Mouse (Mus musculus) intestine, embryonic 16.5 days (tissue): ENCODE measurements around the gene Cadps. TPM values are rescaled to one million over a fixed set of nuclear protein-coding genes. Genes with fewer than 3 reads are reported as not detected.

Source experiments
- ATAC-seq: fragments of 200-750 bp; cut with Nextera tagmentation; 2 replicates; pipeline ENCODE4 v1.8.0; 2017; ENCODE audit warnings: moderate TSS enrichment, moderate library complexity
- H3K27ac ChIP-seq: fragments of 300-500 bp; sonication (generic); 2 replicates; pipeline ENCODE4 v1.5.1; 2014; ENCODE audit warnings: mild to moderate bottlenecking, low read length
- H3K27me3 ChIP-seq: fragments of 300-500 bp; sonication (generic); replicated peaks from 2 replicates; pipeline ENCODE4 v1.6.1; 2014; ENCODE audit warnings: low read length, control low read depth, mixed read lengths; ENCODE audit not compliant: control insufficient read depth, insufficient read depth
- H3K36me3 ChIP-seq: fragments of 300-500 bp; sonication (generic); 2 replicates; pipeline ENCODE4 v1.6.1; 2014; ENCODE audit warnings: low read length, control low read depth; ENCODE audit not compliant: control insufficient read depth, insufficient read depth
- H3K4me1 ChIP-seq: fragments of 300-500 bp; sonication (generic); 2 replicates; pipeline ENCODE4 v1.6.1; 2014; ENCODE audit warnings: low read length, control low read depth, mixed read lengths; ENCODE audit not compliant: control insufficient read depth, insufficient read depth
- H3K4me2 ChIP-seq: fragments of 300-500 bp; sonication (generic); 2 replicates; pipeline ENCODE4 v1.6.1; 2014; ENCODE audit warnings: low read depth, low read length, control low read depth
- H3K4me3 ChIP-seq: fragments of 300-500 bp; sonication (generic); 2 replicates; pipeline ENCODE4 v1.5.1; 2014; ENCODE audit warnings: mild to moderate bottlenecking, low read length
- H3K9ac ChIP-seq: fragments of 300-500 bp; sonication (generic); 2 replicates; pipeline ENCODE4 v1.6.1; 2014; ENCODE audit warnings: low read depth, low read length
- H3K9me3 ChIP-seq: fragments of 300-500 bp; sonication (generic); 2 replicates; pipeline ENCODE4 v1.6.1; 2016; ENCODE audit warnings: low read length, control low read depth; ENCODE audit not compliant: control insufficient read depth
- WGBS: fragments of 180-500 bp; shearing (Covaris S2); extraction: QIAGEN DNeasy Blood & Tissue Kit; methylation state at CpG from one replicate; pipeline ENCODE4 v1.1.7; 2014; 5-methylcytosine and 5-hydroxymethylcytosine counted together
- polyA plus RNA-seq: library from polyadenylated mRNA; unstranded; fragments of >200 nt; fragmentation: Nextera tagmentation; extraction: Ambion mirVana; gene quantifications from 2 replicates; pipeline ENCODE4 v1.2.1, GENCODE M21; 2015

The Cadps gene
- polyA plus RNA-seq, 1 experiment from 2014 or later, result 2.6 TPM

DNA sequence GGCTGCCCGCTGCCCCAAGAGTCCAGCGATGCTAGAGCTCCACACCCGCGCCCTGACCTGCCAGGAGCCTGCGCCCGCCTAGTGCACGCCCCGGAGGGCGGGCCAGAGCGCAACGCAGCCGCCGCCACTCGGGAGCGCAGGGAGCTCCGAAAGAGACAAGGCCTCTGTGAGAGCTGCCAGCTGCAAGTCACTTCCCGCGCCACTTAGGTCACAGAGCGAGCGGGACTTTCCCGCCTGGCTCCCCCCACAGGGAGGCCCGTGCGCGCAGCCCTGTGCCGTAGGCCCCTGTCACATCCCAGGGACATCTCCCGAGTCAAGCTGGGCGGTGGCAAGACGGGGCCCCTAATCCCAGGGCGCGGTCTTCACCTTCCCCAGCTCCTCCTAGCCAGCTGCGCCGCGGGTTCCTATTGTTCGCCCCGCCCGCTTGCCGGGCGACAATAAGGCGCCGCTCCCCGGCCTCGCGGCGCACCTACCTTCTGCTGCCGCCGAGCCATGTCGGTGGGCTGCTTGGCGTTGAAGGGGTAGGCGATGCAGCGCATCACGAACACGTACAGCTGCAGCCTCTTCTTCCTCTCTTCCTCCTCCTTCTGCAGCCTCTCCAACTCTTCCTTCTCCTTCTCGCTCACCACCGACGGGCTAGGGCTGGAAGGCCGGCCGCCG, 918 bp downstream of the Cadps start:
- Histone ChIP-seq H3K4me2 (peak overlapping the region; percentile 96), H3K27ac (peak overlapping the region; percentile 61; the same call in 1 of the 2 replicates)

DNA sequence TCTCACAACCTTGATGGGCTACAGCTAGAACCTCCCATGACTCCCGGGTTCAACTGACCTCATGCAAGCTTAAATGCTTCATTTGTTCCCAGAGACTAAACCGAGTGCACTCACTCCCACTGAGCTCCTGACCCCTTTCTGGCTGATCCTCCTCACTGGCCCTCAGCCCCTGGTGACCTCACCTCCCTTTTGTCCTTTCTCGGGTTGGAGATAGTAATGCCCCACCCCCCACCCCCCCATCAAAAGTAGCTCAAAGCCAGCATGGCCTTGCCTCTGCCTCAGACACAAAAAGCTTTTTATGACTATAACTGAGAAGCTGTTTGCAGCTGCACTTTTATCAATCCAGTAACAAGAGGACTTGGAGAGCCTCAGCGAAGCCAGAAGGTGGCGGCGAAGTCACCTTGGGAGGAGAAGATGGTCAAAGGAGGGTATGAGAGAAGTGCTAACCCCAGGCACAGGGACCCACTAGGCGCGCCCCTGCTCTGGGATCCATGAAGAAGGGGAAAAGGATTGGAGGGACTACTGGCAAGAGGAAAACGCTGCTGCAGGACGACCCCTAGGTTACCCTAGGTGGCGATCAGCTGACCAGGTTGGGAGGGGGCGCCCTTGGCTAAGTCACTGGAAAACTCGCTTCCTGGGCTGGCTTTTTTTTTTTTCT, 1.6 kb downstream of the Cadps start:
- 2% methylated on average over 13 of the region's 13 CpGs for WGBS
- Histone ChIP-seq H3K4me2 (peak overlapping the region; percentile 96), H3K4me3 (peak overlapping the region; percentile 58), H3K27ac (no peak overlapping the region), H3K9ac (no peak overlapping the region), H3K4me1 (peaks cover 7% of the 10 kb centered on the region; the same call in 1 of the 2 replicates), H3K36me3 (no peaks in the 10 kb centered on the region), H3K27me3 (peaks cover 22% of the 10 kb centered on the region), H3K9me3 (no peaks in the 10 kb centered on the region)
- ATAC-seq, result peak; percentile 13

More for the DNA sequence above, 918 bp downstream of the Cadps start:
- peak overlapping the region; percentile 58 for H3K4me3 ChIP-seq
- H3K9ac ChIP-seq, result peak overlapping the region; percentile 54
- ATAC-seq, result peak; percentile 92
- no peaks in the 10 kb centered on the region for H3K9me3 ChIP-seq
- no peaks in the 10 kb centered on the region for H3K36me3 ChIP-seq
- H3K27me3 ChIP-seq, result peaks cover 22% of the 10 kb centered on the region
- peaks cover 7% of the 10 kb centered on the region; the same call in 1 of the 2 replicates for H3K4me1 ChIP-seq
- under 1% methylated on average over 55 of the region's 58 CpGs for WGBS

DNA sequence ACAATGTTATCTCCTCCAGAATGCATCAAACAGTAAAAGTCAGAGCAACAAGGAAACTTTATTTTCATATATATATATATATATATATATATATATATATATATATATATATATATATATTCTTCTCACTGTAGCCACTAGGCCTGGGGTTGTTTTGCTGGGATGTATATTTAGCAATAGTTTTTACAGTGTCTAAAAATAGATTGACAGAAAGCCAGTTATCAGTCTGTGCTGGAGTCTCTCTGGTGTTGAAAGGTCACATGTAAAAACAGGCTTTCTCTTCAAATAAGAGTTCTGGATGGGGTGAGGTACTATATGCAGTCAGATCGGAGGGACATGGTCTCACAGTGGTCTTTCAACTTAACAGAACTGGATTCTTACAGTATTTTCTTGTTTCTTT, 2.7 kb downstream of the Cadps start:
- H3K4me2 ChIP-seq, result no peak overlapping the region
- no peaks in the 10 kb centered on the region for H3K9me3 ChIP-seq
- 69% methylated on average over 1 of the region's 1 CpGs for WGBS
- no peak overlapping the region for H3K9ac ChIP-seq
- H3K4me3 ChIP-seq, result no peak overlapping the region
- ATAC-seq, result no peak
- no peak overlapping the region for H3K27ac ChIP-seq
- peaks cover 22% of the 10 kb centered on the region for H3K27me3 ChIP-seq
- peaks cover 7% of the 10 kb centered on the region; the same call in 1 of the 2 replicates for H3K4me1 ChIP-seq
- no peaks in the 10 kb centered on the region for H3K36me3 ChIP-seq

- Histone ChIP-seq H3K36me3 (no peaks in the 10 kb centered on the region), H3K27ac (no peak overlapping the region), H3K27me3 (peaks cover 22% of the 10 kb centered on the region), H3K4me2 (no peak overlapping the region), H3K4me1 (peaks cover 7% of the 10 kb centered on the region; the same call in 1 of the 2 replicates), H3K4me3 (no peak overlapping the region), H3K9me3 (no peaks in the 10 kb centered on the region), H3K9ac (no peak overlapping the region)
- WGBS, result 60% methylated on average over 1 of the region's 1 CpGs
- ATAC-seq, result no peak
Observed at GRCm38 (mm10) chr14:12818442-12818841, 4.4 kb downstream of the Cadps start.

- Histone ChIP-seq H3K9me3 (no peaks in the 10 kb centered on the region), H3K4me2 (no peak overlapping the region), H3K4me1 (no peaks in the 10 kb centered on the region), H3K9ac (no peak overlapping the region), H3K4me3 (no peak overlapping the region), H3K27me3 (no peaks in the 10 kb centered on the region), H3K36me3 (no peaks in the 10 kb centered on the region), H3K27ac (no peak overlapping the region)
- 80% methylated on average over 3 of the region's 3 CpGs for WGBS
- ATAC-seq, result no peak
Observed at GRCm38 (mm10) chr14:12812072-12812471, 10.8 kb downstream of the Cadps start.

DNA sequence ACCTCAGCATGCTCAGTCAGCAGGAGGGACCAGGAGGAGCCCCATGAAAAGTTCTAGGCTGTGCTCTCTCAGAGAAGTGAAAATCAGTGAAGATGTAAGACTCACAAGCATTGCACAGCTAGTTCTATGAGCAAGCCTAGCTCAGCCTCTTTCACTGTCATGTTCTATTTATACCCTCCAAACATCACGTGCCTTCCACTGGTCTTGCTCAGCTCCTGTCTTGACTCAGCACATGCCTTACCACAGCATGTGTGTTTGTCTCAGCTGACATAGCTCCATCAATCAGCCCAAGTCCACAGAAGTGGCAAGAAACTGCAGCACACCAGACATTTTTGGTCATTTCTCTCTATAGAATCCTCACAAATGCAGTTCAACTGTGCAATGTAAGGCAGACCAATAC, 19.9 kb downstream of the Cadps start:
- WGBS, result 44% methylated on average over 1 of the region's 1 CpGs
- Histone ChIP-seq H3K27me3 (no peaks in the 10 kb centered on the region), H3K36me3 (no peaks in the 10 kb centered on the region), H3K9ac (no peak overlapping the region), H3K4me3 (no peak overlapping the region), H3K27ac (no peak overlapping the region), H3K4me2 (no peak overlapping the region), H3K9me3 (no peaks in the 10 kb centered on the region), H3K4me1 (no peaks in the 10 kb centered on the region)
- ATAC-seq, result no peak

GRCm38 (mm10) chr14:12801100-12801499, 21.8 kb downstream of the Cadps start:
- Histone ChIP-seq H3K4me1 (no peaks in the 10 kb centered on the region), H3K4me3 (no peak overlapping the region), H3K27me3 (no peaks in the 10 kb centered on the region), H3K27ac (no peak overlapping the region), H3K9ac (no peak overlapping the region), H3K4me2 (no peak overlapping the region), H3K36me3 (no peaks in the 10 kb centered on the region), H3K9me3 (no peaks in the 10 kb centered on the region)
- 72% methylated on average over 2 of the region's 2 CpGs for WGBS
- no peak for ATAC-seq

DNA sequence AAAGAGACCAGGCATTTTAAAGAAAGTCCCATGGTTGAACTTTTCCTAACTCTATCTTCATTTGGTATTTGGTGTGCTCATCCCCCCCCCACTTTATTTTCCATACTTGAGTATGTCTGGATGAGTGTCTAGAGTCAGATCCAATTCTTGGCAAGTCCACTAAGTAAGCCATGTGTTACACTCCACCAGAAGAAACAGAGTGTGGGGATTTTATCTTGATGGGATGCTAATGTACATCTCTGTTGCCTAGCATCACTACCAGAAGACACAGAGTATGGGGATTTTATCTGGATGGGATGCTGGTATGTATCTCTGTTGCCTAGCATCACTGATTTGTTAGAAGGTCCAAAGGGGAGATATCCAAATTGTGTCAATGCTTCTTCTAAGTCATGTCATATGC, 24.0 kb downstream of the Cadps start:
- Histone ChIP-seq H3K9ac (no peak overlapping the region), H3K4me1 (no peaks in the 10 kb centered on the region)

GRCm38 (mm10) chr14:12784296-12784695, 38.6 kb downstream of the Cadps start:
- no peaks in the 10 kb centered on the region for H3K27me3 ChIP-seq
- H3K9me3 ChIP-seq, result no peaks in the 10 kb centered on the region
- H3K4me3 ChIP-seq, result no peak overlapping the region
- H3K27ac ChIP-seq, result no peak overlapping the region
- 48% methylated on average over 1 of the region's 1 CpGs for WGBS
- no peaks in the 10 kb centered on the region for H3K36me3 ChIP-seq
- no peak for ATAC-seq
- no peak overlapping the region for H3K4me2 ChIP-seq
- H3K9ac ChIP-seq, result no peak overlapping the region
- H3K4me1 ChIP-seq, result no peaks in the 10 kb centered on the region

More for the DNA sequence above, 24.0 kb downstream of the Cadps start:
- Histone ChIP-seq H3K9me3 (no peaks in the 10 kb centered on the region), H3K27ac (no peak overlapping the region), H3K4me2 (no peak overlapping the region), H3K4me3 (no peak overlapping the region), H3K36me3 (no peaks in the 10 kb centered on the region), H3K27me3 (no peaks in the 10 kb centered on the region)
- ATAC-seq, result no peak
